Mouse (Mus musculus) spleen, postnatal 0 days (tissue): Measurements from ENCODE around the gene Gtf2ird1. TPM values are rescaled to one million over a fixed set of nuclear protein-coding genes. Genes with fewer than 3 reads are reported as not detected.

ENCODE experiments used
- polyA plus RNA-seq: library from polyadenylated mRNA; unstranded; fragments of >200 nt; fragmentation: Nextera tagmentation; extraction: Ambion mirVana; gene quantifications from 2 replicates; pipeline ENCODE4 v1.2.1, GENCODE M21; 2015

The Gtf2ird1 gene
- 15.5 and 17.9 TPM in 2 replicates for polyA plus RNA-seq

GRCm38 (mm10) chr5:134456503-134456962 is at the start of gene Gtf2ird1:
Gene Gtf2ird1, minus strand, starts transcription at chr5:134456716.

GRCm38 (mm10) chr5:134314688-134315622 is 141.6 kb downstream of the Gtf2ird1 start, which contains the start of gene Gtf2i:
Gene Gtf2i, minus strand, starts transcription at chr5:134314760.

Other genes starting within 250 kb of the Gtf2ird1 start
- gene Ncf1, start 227.1 kb downstream of the Gtf2ird1 start, polyA plus RNA-seq = 41.1 and 63.6 TPM in 2 replicates
- 41.7 and 48.7 TPM in 2 replicates for gene Gtf2i, start 142.0 kb downstream of the Gtf2ird1 start, polyA plus RNA-seq
- 0.89 and 1.3 TPM in 2 replicates for gene Clip2, start 95.7 kb upstream of the Gtf2ird1 start, polyA plus RNA-seq
- gene Syna, start 103.5 kb upstream of the Gtf2ird1 start, polyA plus RNA-seq = not detected in 2 replicates
- 201 and 213 TPM in 2 replicates for gene Rfc2, start 124.7 kb upstream of the Gtf2ird1 start, polyA plus RNA-seq
- gene Lat2, start 158.3 kb upstream of the Gtf2ird1 start, polyA plus RNA-seq = 9.2 and 17.8 TPM in 2 replicates
- 221 and 231 TPM in 2 replicates for gene Eif4h, start 182.8 kb upstream of the Gtf2ird1 start, polyA plus RNA-seq
- 1.9 and 3.0 TPM in 2 replicates for gene Limk1, start 231.9 kb upstream of the Gtf2ird1 start, polyA plus RNA-seq